Mouse (Mus musculus) midbrain, embryonic 13.5 days (tissue): ENCODE data around the gene Fars2. TPM values are rescaled to one million over a fixed set of nuclear protein-coding genes. Genes with fewer than 3 reads are reported as not detected.
A peak's percentile ranks its signal among the peaks of the same experiment; 100 is the strongest.

Experiments
- ATAC-seq: fragments of 200-750 bp; cut with Nextera tagmentation; 2 replicates; pipeline ENCODE4 v1.8.0; 2017; ENCODE audit warnings: mild to moderate bottlenecking, moderate TSS enrichment, moderate library complexity
- H3K27ac ChIP-seq: fragments of 300-500 bp; sonication (generic); 2 replicates; pipeline ENCODE4 v1.5.1; 2015; ENCODE audit warnings: inconsistent platforms, mild to moderate bottlenecking, moderate library complexity
- H3K27me3 ChIP-seq: fragments of 300-500 bp; sonication (generic); 2 replicates; pipeline ENCODE4 v1.6.1; 2015; ENCODE audit warnings: mild to moderate bottlenecking, inconsistent platforms
- H3K36me3 ChIP-seq: fragments of 300-500 bp; sonication (generic); 2 replicates; pipeline ENCODE4 v1.6.1; 2015; ENCODE audit warnings: mild to moderate bottlenecking, inconsistent platforms
- H3K4me1 ChIP-seq: fragments of 300-500 bp; sonication (generic); replicated peaks from 2 replicates; pipeline ENCODE4 v1.6.1; 2015; ENCODE audit warnings: inconsistent platforms
- H3K4me2 ChIP-seq: fragments of 300-500 bp; sonication (generic); replicated peaks from 2 replicates; pipeline ENCODE4 v1.6.1; 2015; ENCODE audit warnings: moderate library complexity, mild to moderate bottlenecking, inconsistent platforms
- H3K4me3 ChIP-seq: fragments of 300-500 bp; sonication (generic); replicated peaks from 2 replicates; pipeline ENCODE4 v1.5.1; 2015; ENCODE audit warnings: mild to moderate bottlenecking, inconsistent platforms
- H3K9ac ChIP-seq: fragments of 300-500 bp; sonication (generic); replicated peaks from 2 replicates; pipeline ENCODE4 v1.6.1; 2015; ENCODE audit warnings: mild to moderate bottlenecking, inconsistent platforms
- H3K9me3 ChIP-seq: fragments of 300-500 bp; sonication (generic); 2 replicates; pipeline ENCODE4 v1.6.1; 2016; ENCODE audit warnings: mild to moderate bottlenecking, inconsistent platforms
- WGBS: fragments of 180-500 bp; shearing (Covaris S2); methylation state at CpG from one replicate; pipeline ENCODE4 v1.1.7; 2015; 5-methylcytosine and 5-hydroxymethylcytosine counted together
- polyA plus RNA-seq: library from polyadenylated mRNA; unstranded; fragments of >200 nt; fragmentation: Nextera tagmentation; extraction: Ambion mirVana; gene quantifications from 2 replicates; pipeline ENCODE4 v1.2.1, GENCODE M21; 2015

The Fars2 gene
- polyA plus RNA-seq, 1 experiment from 2014 or later: 29.5 TPM

DNA sequence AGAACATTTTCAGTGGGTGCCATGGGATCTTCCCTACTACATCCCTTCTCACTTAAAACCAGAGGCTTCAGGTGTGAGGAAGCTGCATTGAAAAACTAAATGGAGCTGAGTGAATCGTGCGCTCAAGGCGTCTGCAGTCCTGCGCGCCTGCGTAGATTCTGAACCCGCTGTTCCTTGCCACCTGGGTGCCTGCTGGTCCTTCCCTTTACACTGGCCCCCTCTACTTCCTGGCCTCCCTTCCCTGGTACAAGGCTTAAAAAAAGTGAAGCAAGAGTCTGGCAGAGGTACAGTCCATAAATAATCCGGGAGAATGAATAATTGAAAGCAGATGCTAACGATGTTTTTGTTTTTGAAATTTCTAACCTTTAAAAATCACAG lies 619.4 kb downstream of the Fars2 start:
- peak overlapping the region; percentile 73 for H3K4me2 ChIP-seq
- H3K9me3 ChIP-seq: peaks cover 2% of the 10 kb centered on the region; the same call in 1 of the 2 replicates
- peak overlapping the region; percentile 87 for H3K9ac ChIP-seq
- peak; percentile 26 for ATAC-seq
- WGBS: 8% methylated on average over 9 of the region's 9 CpGs
- H3K4me1 ChIP-seq: peaks cover 16% of the 10 kb centered on the region
- H3K27ac ChIP-seq: peak overlapping the region; percentile 98
- H3K36me3 ChIP-seq: no peaks in the 10 kb centered on the region
- peak overlapping the region; percentile 60 for H3K4me3 ChIP-seq
- peaks cover 39% of the 10 kb centered on the region for H3K27me3 ChIP-seq

DNA sequence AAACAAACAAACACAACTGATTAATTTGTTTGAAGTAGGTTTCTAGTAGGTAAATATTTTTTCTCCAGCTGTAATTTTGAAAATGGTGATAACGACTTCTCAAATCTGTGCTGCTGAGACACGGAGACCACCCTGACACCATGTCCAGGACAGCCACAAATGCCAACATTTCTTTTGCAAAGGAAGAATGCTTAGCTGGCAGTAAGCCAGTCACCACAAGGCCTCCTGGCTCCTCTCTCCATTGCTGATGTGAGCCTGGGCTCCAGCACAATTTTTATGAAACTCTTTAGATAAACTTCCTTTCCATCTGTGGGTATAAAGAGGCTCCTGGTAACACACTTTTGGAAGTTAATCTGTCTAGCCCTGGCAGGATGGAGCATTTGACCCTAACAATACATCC lies 632.8 kb downstream of the Fars2 start:
- H3K9ac ChIP-seq: no peak overlapping the region
- ATAC-seq: no peak
- no peaks in the 10 kb centered on the region for H3K27me3 ChIP-seq
- no peak overlapping the region for H3K4me2 ChIP-seq
- H3K9me3 ChIP-seq: no peaks in the 10 kb centered on the region
- H3K4me1 ChIP-seq: peaks cover 5% of the 10 kb centered on the region; the same call in 1 of the 2 replicates
- H3K36me3 ChIP-seq: no peaks in the 10 kb centered on the region
- no peak overlapping the region for H3K27ac ChIP-seq
- 86% methylated on average over 2 of the region's 2 CpGs for WGBS
- H3K4me3 ChIP-seq: no peak overlapping the region

DNA sequence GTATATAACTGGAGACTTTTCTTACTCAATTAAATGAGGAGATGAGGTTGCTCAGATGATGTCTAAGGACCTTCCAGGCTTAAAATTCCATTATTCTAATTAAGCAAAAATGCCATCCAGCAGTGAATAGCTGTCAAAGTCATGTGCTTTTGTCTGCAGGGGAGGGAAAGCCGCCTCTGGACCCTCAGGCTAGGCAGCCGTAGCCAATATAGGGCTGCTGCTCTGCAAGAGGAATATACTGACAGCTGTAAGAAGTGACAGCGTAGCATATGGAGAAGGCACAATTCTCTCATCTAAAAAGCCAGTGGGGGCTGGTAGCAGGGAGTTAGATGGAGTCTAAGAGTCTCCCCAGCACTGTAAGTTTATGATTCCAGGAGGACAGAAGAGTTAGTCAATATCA lies 634.6 kb downstream of the Fars2 start:
- no peak overlapping the region for H3K4me2 ChIP-seq
- no peak overlapping the region for H3K4me3 ChIP-seq
- 50% methylated on average over 3 of the region's 3 CpGs for WGBS
- H3K27ac ChIP-seq: no peak overlapping the region
- H3K4me1 ChIP-seq: peaks cover 5% of the 10 kb centered on the region; the same call in 1 of the 2 replicates
- no peaks in the 10 kb centered on the region for H3K27me3 ChIP-seq
- no peak overlapping the region for H3K9ac ChIP-seq
- H3K36me3 ChIP-seq: no peaks in the 10 kb centered on the region
- peak; percentile 56; the same call in 1 of the 2 replicates for ATAC-seq
- H3K9me3 ChIP-seq: no peaks in the 10 kb centered on the region

DNA sequence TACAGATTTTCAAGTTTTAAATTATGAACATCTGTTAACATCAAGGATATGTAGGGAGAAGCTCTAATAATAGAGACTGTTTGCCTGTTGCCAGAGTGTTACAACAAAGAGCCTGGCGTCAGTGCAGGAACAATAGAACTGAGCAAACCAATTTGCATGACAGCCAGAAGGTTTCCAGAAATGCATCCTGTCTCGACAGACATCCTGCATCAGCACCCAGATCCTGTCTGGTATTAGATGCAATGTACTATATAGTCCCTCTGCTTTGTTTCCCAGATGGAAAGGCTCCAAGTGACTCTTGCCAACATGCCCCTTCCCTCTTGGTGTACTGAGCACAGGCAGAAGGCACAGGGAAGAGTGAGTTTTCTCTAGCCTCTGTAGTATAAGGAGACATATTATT lies 649.6 kb downstream of the Fars2 start:
- WGBS: 40% methylated on average over 2 of the region's 2 CpGs
- H3K4me1 ChIP-seq: no peaks in the 10 kb centered on the region
- no peak overlapping the region for H3K4me2 ChIP-seq
- H3K36me3 ChIP-seq: no peaks in the 10 kb centered on the region
- no peak for ATAC-seq
- H3K4me3 ChIP-seq: no peak overlapping the region
- no peaks in the 10 kb centered on the region for H3K27me3 ChIP-seq
- H3K9ac ChIP-seq: no peak overlapping the region
- no peak overlapping the region for H3K27ac ChIP-seq
- H3K9me3 ChIP-seq: 0 out of 2 replicates have a peak, but pooled peaks cover 5% of the 10 kb centered on the region

Other genes with a start within 250 kb of the Fars2 start
- 8.8 and 9.1 TPM in 2 replicates for gene Rpp40, start 211.1 kb upstream of the Fars2 start, polyA plus RNA-seq
- gene Ppp1r3g, start 158.6 kb upstream of the Fars2 start, polyA plus RNA-seq: 0.47 and 0.66 TPM in 2 replicates
- 33.4 and 35.3 TPM in 2 replicates for gene Lyrm4, start 114 bp downstream of the Fars2 start, polyA plus RNA-seq